ENCODE assay signal across 9 mouse cellular contexts in the genomic region with DNA sequence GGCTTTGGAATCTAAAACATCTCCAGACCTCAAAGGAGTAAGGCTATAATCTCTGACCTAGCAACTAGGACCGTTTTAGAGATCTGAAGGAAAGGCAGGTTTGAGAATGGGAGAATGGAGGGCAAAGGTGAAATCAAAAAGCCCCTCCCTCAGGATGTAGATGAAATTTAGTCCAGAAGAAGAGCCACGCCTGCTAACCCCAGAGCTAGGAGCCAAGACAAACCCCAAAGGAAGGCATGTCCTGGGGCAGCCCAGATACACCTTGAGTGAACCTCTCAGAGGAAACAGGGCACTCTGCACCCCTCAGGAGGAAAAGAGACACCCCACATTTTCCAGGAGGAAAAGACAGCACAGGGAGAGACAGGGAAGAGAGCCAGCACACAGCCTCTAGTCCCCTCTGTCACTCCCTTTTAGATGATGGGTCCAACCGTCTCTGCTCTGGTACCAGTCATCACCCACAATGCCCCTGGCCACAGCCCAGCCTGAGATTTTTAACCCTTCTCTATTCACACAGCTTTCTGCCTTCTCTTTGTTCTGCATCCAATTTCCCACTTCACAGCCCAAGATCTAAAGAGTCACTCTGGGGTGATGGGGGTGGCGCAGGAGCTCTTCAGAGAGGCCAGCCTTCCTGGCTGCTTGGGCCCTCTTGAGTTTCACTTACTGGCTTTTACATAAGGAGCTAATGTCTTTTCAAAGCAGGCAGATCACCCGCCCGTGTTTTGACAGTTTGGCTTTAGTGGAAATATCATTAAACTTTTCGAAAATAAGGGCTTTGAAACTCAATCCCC.
A peak's percentile ranks its signal among the peaks of the same experiment; 100 is the strongest.
DNase-seq lines count a peak whose midpoint lies in the region; ATAC-seq and TF ChIP-seq lines count a peak whose summit lies in the region.
"Had no signal": no experiment of that assay in that cellular context is flagged by ENCODE, and none has a peak within 500 bp of the region (broad histone marks: within the 10 kb centered on the region; RNA-seq: fewer than 3 reads in every experiment).

No protein-coding gene starts in this region.

- peaks cover 40% of the 10 kb centered on the region for H3K4me1 ChIP-seq in kidney, embryonic 15.5 days
- H3K4me1 ChIP-seq in limb, embryonic 14.5 days (ENCODE audit: control insufficient read depth, insufficient read depth, low read length) = peaks cover 39% of the 10 kb centered on the region

- 9% methylated on average over 7 of the region's 7 CpGs for WGBS in kidney, embryonic 15.5 days
- WGBS in limb, embryonic 14.5 days = 29% methylated on average over 7 of the region's 7 CpGs

- no peak overlapping the region for H3K4me3 ChIP-seq in kidney, embryonic 15.5 days (replicated peaks)
- H3K4me3 ChIP-seq in limb, embryonic 14.5 days (replicated peaks; ENCODE audit: low read length) = no peak overlapping the region

- no peak for DNase-seq in kidney, postnatal 36 days
- peak; percentile 27 for DNase-seq in fibroblast of lung, adult 2 months (ENCODE audit: low read depth)
- DNase-seq in limb, embryonic 14.5 days (ENCODE audit: low spot score) = peak; percentile 53
- DNase-seq in retina, embryonic 14.5 days (ENCODE audit: low spot score) = peak; percentile 57
- DNase-seq in cerebellum, postnatal 4 days (ENCODE audit: low spot score in 2 of 2) = no peak
- DNase-seq in natural killer cell, adult 2 months (ENCODE audit: low spot score in 2 of 2) = no peak
- DNase-seq in left cerebral cortex, adult 18-20 months (ENCODE audit: low spot score in 2 of 2) = no peak

- no peaks in the 10 kb centered on the region for H3K36me3 ChIP-seq in kidney, embryonic 15.5 days
- H3K36me3 ChIP-seq in limb, embryonic 14.5 days (ENCODE audit: control insufficient read depth, insufficient read depth, low read length) = no peaks in the 10 kb centered on the region

- H3K27me3 ChIP-seq in kidney, embryonic 15.5 days = no peaks in the 10 kb centered on the region
- no peaks in the 10 kb centered on the region for H3K27me3 ChIP-seq in limb, embryonic 14.5 days (ENCODE audit: control insufficient read depth, insufficient read depth, low read length)
- H3K27me3 ChIP-seq: Patski had no signal

- H3K9ac ChIP-seq in kidney, embryonic 15.5 days = 0 out of 2 replicates have a peak overlapping the region, but pooled peaks have one; percentile 14
- 0 out of 2 replicates have a peak overlapping the region, but pooled peaks have one; percentile 0 for H3K9ac ChIP-seq in limb, embryonic 14.5 days (ENCODE audit: low read depth, low read length, severe bottlenecking)

- no peaks in the 10 kb centered on the region for H3K9me3 ChIP-seq in kidney, embryonic 15.5 days (replicated peaks)
- H3K9me3 ChIP-seq in limb, embryonic 14.5 days (ENCODE audit: control insufficient read depth, low read length) = no peaks in the 10 kb centered on the region

- TF ChIP-seq POLR2A in limb, embryonic 14.5 days (IDR thresholded peaks at IDR 0.05; ENCODE audit: borderline replicate concordance, extremely low read depth, insufficient read depth, insufficient read length) = no peak

- ATAC-seq in kidney, embryonic 15.5 days (replicated peaks; ENCODE audit: low FRiP score) = peak; percentile 88
- ATAC-seq in limb, embryonic 14.5 days (ENCODE audit: low FRiP score, low read depth) = 0 out of 2 replicates have a peak, but pooled peaks have one; percentile 19

- H3K27ac ChIP-seq in kidney, embryonic 15.5 days = peak overlapping the region; percentile 96
- H3K27ac ChIP-seq in limb, embryonic 14.5 days (replicated peaks; ENCODE audit: low read depth, low read length) = peak overlapping the region; percentile 80

- H3K4me2 ChIP-seq in kidney, embryonic 15.5 days = peak overlapping the region; percentile 45
- H3K4me2 ChIP-seq in limb, embryonic 14.5 days (replicated peaks; ENCODE audit: low read depth, low read length, severe bottlenecking) = no peak overlapping the region

Comparison
In these comparisons a context has a peak if more than half of its experiments do, and no peak if none do; other contexts are left out.
1. DNase-seq: peak in fibroblast of lung, adult 2 months (single experiment), limb, embryonic 14.5 days (single experiment) and retina, embryonic 14.5 days (single experiment); none in kidney, postnatal 36 days (0 of 2), cerebellum, postnatal 4 days (0 of 2), natural killer cell, adult 2 months (0 of 2) and left cerebral cortex, adult 18-20 months (0 of 2).